Mouse (Mus musculus) heart, embryonic 11.5 days (tissue): Measurements from ENCODE around the gene Exosc10. TPM values are rescaled to one million over a fixed set of nuclear protein-coding genes. Genes with fewer than 3 reads are reported as not detected.

ENCODE experiments used
- ATAC-seq: fragments of 200-750 bp; cut with Nextera tagmentation; replicated peaks from 2 replicates; pipeline ENCODE4 v1.8.0; 2017; ENCODE audit warnings: moderate library complexity; ENCODE audit not compliant: insufficient number of reproducible peaks, low FRiP score, low TSS enrichment
- H3K27ac ChIP-seq: fragments of 300-500 bp; sonication (generic); 2 replicates; pipeline ENCODE4 v1.5.1; 2014; ENCODE audit warnings: mild to moderate bottlenecking, low read depth, low read length
- H3K27me3 ChIP-seq: fragments of 300-500 bp; sonication (generic); 2 replicates; pipeline ENCODE4 v1.6.1; 2014; ENCODE audit warnings: mild to moderate bottlenecking, low read length, mixed read lengths; ENCODE audit not compliant: control insufficient read depth, insufficient read depth
- H3K36me3 ChIP-seq: fragments of 300-500 bp; sonication (generic); 2 replicates; pipeline ENCODE4 v1.6.1; 2014; ENCODE audit warnings: mild to moderate bottlenecking, low read length, moderate library complexity, mixed read lengths; ENCODE audit not compliant: control insufficient read depth, insufficient read depth
- H3K4me1 ChIP-seq: fragments of 300-500 bp; sonication (generic); 2 replicates; pipeline ENCODE4 v1.6.1; 2014; ENCODE audit warnings: low read length; ENCODE audit not compliant: control insufficient read depth, insufficient read depth
- H3K4me2 ChIP-seq: fragments of 300-500 bp; sonication (generic); 2 replicates; pipeline ENCODE4 v1.6.1; 2014; ENCODE audit warnings: mild to moderate bottlenecking, moderate library complexity
- H3K4me3 ChIP-seq: fragments of 300-500 bp; sonication (generic); 2 replicates; pipeline ENCODE4 v1.5.1; 2014; ENCODE audit warnings: low read depth, low read length
- H3K9ac ChIP-seq: fragments of 300-500 bp; sonication (generic); 2 replicates; pipeline ENCODE4 v1.6.1; 2014; ENCODE audit warnings: mild to moderate bottlenecking, low read depth, low read length, moderate library complexity
- H3K9me3 ChIP-seq: fragments of 300-500 bp; sonication (generic); replicated peaks from 2 replicates; pipeline ENCODE4 v1.6.1; 2016; ENCODE audit warnings: low read length; ENCODE audit not compliant: control insufficient read depth
- WGBS: fragments of 180-500 bp; shearing (Covaris S2); extraction: QIAGEN DNeasy Blood & Tissue Kit; methylation state at CpG from one replicate; pipeline ENCODE4 v1.1.7; 2014; ENCODE audit not compliant: insufficient replicate concordance; 5-methylcytosine and 5-hydroxymethylcytosine counted together
- polyA plus RNA-seq: library from polyadenylated mRNA; unstranded; fragments of >200 nt; fragmentation: Nextera tagmentation; extraction: Ambion mirVana; gene quantifications from 2 replicates; pipeline ENCODE4 v1.2.1, GENCODE M21; 2014

Exosc10 gene
- polyA plus RNA-seq, 1 experiment from 2014 or later: 75.0 TPM

- Histone ChIP-seq H3K4me3 (no peak overlapping the region), H3K27ac (no peak overlapping the region), H3K9ac (no peak overlapping the region), H3K36me3 (peaks cover 50% of the 10 kb centered on the region), H3K4me1 (peaks cover 8% of the 10 kb centered on the region), H3K9me3 (no peaks in the 10 kb centered on the region), H3K27me3 (no peaks in the 10 kb centered on the region), H3K4me2 (no peak overlapping the region)
- WGBS: 95% methylated on average over 4 of the region's 4 CpGs
- ATAC-seq: no peak
Measured at GRCm38 (mm10) chr4:148622485-148622884, 64.3 kb downstream of the Exosc10 start.

GRCm38 (mm10) chr4:148623609-148624008 lies 65.4 kb downstream of the Exosc10 start:
- H3K9ac ChIP-seq: no peak overlapping the region

GRCm38 (mm10) chr4:148625010-148625409 lies 66.8 kb downstream of the Exosc10 start:
- H3K9ac ChIP-seq: no peak overlapping the region
- H3K4me1 ChIP-seq: peaks cover 8% of the 10 kb centered on the region
- 83% methylated on average over 10 of the region's 10 CpGs for WGBS
- H3K36me3 ChIP-seq: peaks cover 35% of the 10 kb centered on the region
- H3K27ac ChIP-seq: no peak overlapping the region
- peak overlapping the region; percentile 99; the same call in 1 of the 2 replicates for H3K4me3 ChIP-seq
- H3K27me3 ChIP-seq: no peaks in the 10 kb centered on the region
- H3K4me2 ChIP-seq: peak overlapping the region; percentile 93
- no peaks in the 10 kb centered on the region for H3K9me3 ChIP-seq
- ATAC-seq: no peak

More at GRCm38 (mm10) chr4:148623609-148624008, 65.4 kb downstream of the Exosc10 start:
- Histone ChIP-seq H3K9me3 (no peaks in the 10 kb centered on the region), H3K4me3 (peak overlapping the region; percentile 12; the same call in 1 of the 2 replicates), H3K27ac (no peak overlapping the region), H3K4me2 (no peak overlapping the region; the same call in 1 of the 2 replicates), H3K36me3 (peaks cover 47% of the 10 kb centered on the region), H3K4me1 (peaks cover 8% of the 10 kb centered on the region), H3K27me3 (no peaks in the 10 kb centered on the region)
- no peak for ATAC-seq
- WGBS: 86% methylated on average over 4 of the region's 4 CpGs

GRCm38 (mm10) chr4:148625756-148626622 lies 67.8 kb downstream of the Exosc10 start:
- no peaks in the 10 kb centered on the region for H3K9me3 ChIP-seq
- peak overlapping the region; percentile 99 for H3K4me3 ChIP-seq
- peak overlapping the region; percentile 100 for H3K9ac ChIP-seq
- H3K27ac ChIP-seq: peak overlapping the region; percentile 98
- no peaks in the 10 kb centered on the region for H3K27me3 ChIP-seq
- peaks cover 31% of the 10 kb centered on the region for H3K36me3 ChIP-seq
- H3K4me2 ChIP-seq: peak overlapping the region; percentile 93
- under 1% methylated on average over 57 of the region's 57 CpGs for WGBS
- peak; percentile 60 for ATAC-seq
- H3K4me1 ChIP-seq: peaks cover 8% of the 10 kb centered on the region

- Histone ChIP-seq H3K9ac (peak within 1 kb of the TSS; percentile 100), H3K27ac (peak within 1 kb of the TSS; percentile 98), H3K9me3 (no peaks in the 10 kb centered on the region), H3K4me2 (peak within 1 kb of the TSS; percentile 93), H3K36me3 (peaks cover 25% of the 10 kb centered on the region), H3K4me1 (peaks cover 8% of the 10 kb centered on the region), H3K27me3 (no peaks in the 10 kb centered on the region), H3K4me3 (peak within 1 kb of the TSS; percentile 99)
- WGBS: under 1% methylated on average over 49 of the region's 51 CpGs
- peak; percentile 96 for ATAC-seq
Measured at GRCm38 (mm10) chr4:148626623-148627185, 68.5 kb downstream of the Exosc10 start, which contains the start of gene Tardbp. TSS of gene Tardbp (minus strand) at chr4:148627019.

- Histone ChIP-seq H3K9me3 (no peaks in the 10 kb centered on the region), H3K4me1 (peaks cover 8% of the 10 kb centered on the region), H3K4me2 (peak overlapping the region; percentile 93), H3K27ac (no peak overlapping the region), H3K9ac (peak overlapping the region; percentile 65; the same call in 1 of the 2 replicates), H3K27me3 (no peaks in the 10 kb centered on the region), H3K4me3 (peak overlapping the region; percentile 99; the same call in 1 of the 2 replicates), H3K36me3 (peaks cover 20% of the 10 kb centered on the region)
- WGBS: 60% methylated on average over 3 of the region's 3 CpGs
- ATAC-seq: no peak
Measured at GRCm38 (mm10) chr4:148627246-148627645, 69.0 kb downstream of the Exosc10 start.

Other genes with a start within 250 kb of the Exosc10 start
- 14.7 and 16.2 TPM in 2 replicates for gene Ubiad1, start 113.7 kb upstream of the Exosc10 start, polyA plus RNA-seq
- gene Mtor, start 109.8 kb upstream of the Exosc10 start, polyA plus RNA-seq: 18.9 and 23.6 TPM in 2 replicates
- gene Angptl7, start 58.0 kb upstream of the Exosc10 start, polyA plus RNA-seq: 2.9 TPM in 2 replicates
- 129 and 155 TPM in 2 replicates for gene Srm, start 33.1 kb downstream of the Exosc10 start, polyA plus RNA-seq
- 0.37 TPM in 1 of 2 replicates, not detected in the other for gene Masp2, start 44.1 kb downstream of the Exosc10 start, polyA plus RNA-seq
- gene Tardbp, start 68.6 kb downstream of the Exosc10 start, polyA plus RNA-seq: 118 and 135 TPM in 2 replicates
- 0.19 and 0.27 TPM in 2 replicates for gene Gm572, start 84.9 kb downstream of the Exosc10 start, polyA plus RNA-seq
- 15.1 and 19.9 TPM in 2 replicates for gene Casz1, start 246.0 kb downstream of the Exosc10 start, polyA plus RNA-seq